Mouse (Mus musculus): ENCODE measurements around the gene Pxdn.

DNA sequence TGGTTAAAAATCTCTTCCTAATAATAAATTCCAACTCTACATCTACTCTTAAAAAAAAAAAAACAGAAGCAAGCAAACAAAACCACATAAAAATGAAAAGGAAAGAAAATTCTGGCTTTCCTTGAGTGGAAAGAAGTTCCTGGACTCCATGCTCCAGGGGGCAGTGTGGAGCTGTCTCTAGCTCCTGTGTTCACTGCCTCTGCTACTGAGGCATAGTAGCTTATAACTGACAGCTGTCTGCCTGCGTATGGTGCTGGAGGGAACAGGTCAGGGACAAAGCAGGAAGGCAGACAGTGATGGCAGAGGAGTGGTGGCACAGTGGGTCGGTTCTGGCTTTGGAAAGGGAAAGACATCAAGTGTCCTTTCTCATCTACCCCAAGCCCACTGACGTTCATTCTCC lies 10.5 kb upstream of the Pxdn start:
- TF ChIP-seq CTCF (IDR thresholded peaks at IDR 0.05; ENCODE audit: low read depth, low read length) = no peak
- no peak for TF ChIP-seq TAL1 (conservative IDR thresholded peaks at IDR 0.05; ENCODE audit: low read depth, low read length)
- no peak for TF ChIP-seq GATA1 (IDR thresholded peaks at IDR 0.05; ENCODE audit: borderline replicate concordance, low read length)

Measured in G1E (cell line).